Mouse (Mus musculus) liver, embryonic 13.5 days (tissue): ENCODE results near the gene Arhgap10. TPM values are rescaled to one million over a fixed set of nuclear protein-coding genes. Genes with fewer than 3 reads are reported as not detected.
A peak's percentile ranks its signal among the peaks of the same experiment; 100 is the strongest.

Source experiments
- ATAC-seq: fragments of 200-750 bp; cut with Nextera tagmentation; 2 replicates; pipeline ENCODE4 v1.8.0; 2017; ENCODE audit warnings: low read depth, mild to moderate bottlenecking, moderate number of reproducible peaks, moderate library complexity
- DNase-seq: peaks from one replicate; pipeline ENCODE4 v3.0.0; 2022
- H3K27ac ChIP-seq: fragments of 300-500 bp; sonication (generic); 2 replicates; pipeline ENCODE4 v1.5.1; 2015; ENCODE audit warnings: moderate library complexity, mild to moderate bottlenecking, inconsistent platforms
- H3K27me3 ChIP-seq: fragments of 300-500 bp; sonication (generic); 2 replicates; pipeline ENCODE4 v1.6.1; 2015; ENCODE audit warnings: mild to moderate bottlenecking, inconsistent platforms
- H3K36me3 ChIP-seq: fragments of 300-500 bp; sonication (generic); 2 replicates; pipeline ENCODE4 v1.6.1; 2015; ENCODE audit warnings: mild to moderate bottlenecking, inconsistent platforms
- H3K4me1 ChIP-seq: fragments of 300-500 bp; sonication (generic); replicated peaks from 2 replicates; pipeline ENCODE4 v1.6.1; 2015; ENCODE audit warnings: inconsistent platforms
- H3K4me2 ChIP-seq: fragments of 300-500 bp; sonication (generic); 2 replicates; pipeline ENCODE4 v1.6.1; 2015; ENCODE audit warnings: inconsistent platforms, mild to moderate bottlenecking, moderate library complexity
- H3K4me3 ChIP-seq: fragments of 300-500 bp; sonication (generic); replicated peaks from 2 replicates; pipeline ENCODE4 v1.5.1; 2015; ENCODE audit warnings: mild to moderate bottlenecking, inconsistent platforms
- H3K9ac ChIP-seq: fragments of 300-500 bp; sonication (generic); 2 replicates; pipeline ENCODE4 v1.6.1; 2015; ENCODE audit warnings: mild to moderate bottlenecking, inconsistent platforms
- H3K9me3 ChIP-seq: fragments of 300-500 bp; sonication (generic); replicated peaks from 2 replicates; pipeline ENCODE4 v1.6.1; 2016; ENCODE audit warnings: inconsistent platforms
- WGBS: fragments of 180-500 bp; shearing (Covaris S2); methylation state at CpG from one replicate; pipeline ENCODE4 v1.1.7; 2015; ENCODE audit not compliant: insufficient replicate concordance; 5-methylcytosine and 5-hydroxymethylcytosine counted together
- polyA plus RNA-seq: library from polyadenylated mRNA; unstranded; fragments of >200 nt; fragmentation: Nextera tagmentation; extraction: Ambion mirVana; gene quantifications from 2 replicates; pipeline ENCODE4 v1.2.1, GENCODE M21; 2015

Arhgap10 gene
- polyA plus RNA-seq, 1 experiment from 2014 or later: 7.9 TPM

GRCm38 (mm10) chr8:77458575-77458974, 59.2 kb downstream of the Arhgap10 start:
- H3K4me1 ChIP-seq: no peaks in the 10 kb centered on the region
- ATAC-seq: no peak
- H3K4me2 ChIP-seq: no peak overlapping the region
- no peak overlapping the region for H3K4me3 ChIP-seq
- H3K36me3 ChIP-seq: no peaks in the 10 kb centered on the region
- no peak overlapping the region for H3K27ac ChIP-seq
- H3K9me3 ChIP-seq: no peaks in the 10 kb centered on the region
- 71% methylated on average over 4 of the region's 4 CpGs for WGBS
- DNase-seq: no peak
- H3K9ac ChIP-seq: no peak overlapping the region
- no peaks in the 10 kb centered on the region for H3K27me3 ChIP-seq

- Histone ChIP-seq H3K4me2 (no peak overlapping the region), H3K27ac (no peak overlapping the region), H3K4me3 (no peak overlapping the region), H3K27me3 (no peaks in the 10 kb centered on the region), H3K9ac (no peak overlapping the region), H3K36me3 (no peaks in the 10 kb centered on the region), H3K4me1 (no peaks in the 10 kb centered on the region), H3K9me3 (no peaks in the 10 kb centered on the region)
- DNase-seq (no peak), ATAC-seq (no peak)
- 79% methylated on average over 6 of the region's 6 CpGs for WGBS
Measured at GRCm38 (mm10) chr8:77456263-77456662, 61.5 kb downstream of the Arhgap10 start.

- no peaks in the 10 kb centered on the region for H3K27me3 ChIP-seq
- H3K27ac ChIP-seq: no peak overlapping the region
- ATAC-seq (no peak), DNase-seq (no peak)
- H3K4me3 ChIP-seq: no peak overlapping the region
- WGBS: 71% methylated on average over 9 of the region's 9 CpGs
- H3K4me2 ChIP-seq: no peak overlapping the region
- 0 out of 2 replicates have a peak, but pooled peaks cover 3% of the 10 kb centered on the region for H3K4me1 ChIP-seq
- H3K36me3 ChIP-seq: peaks cover 16% of the 10 kb centered on the region
- H3K9ac ChIP-seq: no peak overlapping the region
- H3K9me3 ChIP-seq: no peaks in the 10 kb centered on the region
Measured at GRCm38 (mm10) chr8:77453836-77454235, 63.9 kb downstream of the Arhgap10 start.

GRCm38 (mm10) chr8:77451466-77452382, 66.0 kb downstream of the Arhgap10 start:
- no peaks in the 10 kb centered on the region for H3K27me3 ChIP-seq
- ATAC-seq: no peak
- H3K9ac ChIP-seq: no peak overlapping the region
- H3K4me1 ChIP-seq: 0 out of 2 replicates have a peak, but pooled peaks cover 3% of the 10 kb centered on the region
- WGBS: 69% methylated on average over 21 of the region's 21 CpGs
- H3K4me3 ChIP-seq: no peak overlapping the region
- H3K4me2 ChIP-seq: no peak overlapping the region
- no peak for DNase-seq
- no peaks in the 10 kb centered on the region for H3K9me3 ChIP-seq
- peaks cover 27% of the 10 kb centered on the region for H3K36me3 ChIP-seq
- no peak overlapping the region; the same call in 1 of the 2 replicates for H3K27ac ChIP-seq

GRCm38 (mm10) chr8:77451052-77451451, 66.7 kb downstream of the Arhgap10 start:
- ATAC-seq: no peak
- Histone ChIP-seq H3K9me3 (no peaks in the 10 kb centered on the region), H3K4me1 (0 out of 2 replicates have a peak, but pooled peaks cover 3% of the 10 kb centered on the region), H3K4me2 (no peak overlapping the region), H3K9ac (no peak overlapping the region), H3K27ac (no peak overlapping the region; the same call in 1 of the 2 replicates), H3K27me3 (no peaks in the 10 kb centered on the region), H3K4me3 (no peak overlapping the region), H3K36me3 (peaks cover 31% of the 10 kb centered on the region)
- WGBS: 75% methylated on average over 5 of the region's 5 CpGs
- no peak for DNase-seq

GRCm38 (mm10) chr8:77446294-77446693, 71.5 kb downstream of the Arhgap10 start:
- H3K27ac ChIP-seq: no peak overlapping the region
- no peaks in the 10 kb centered on the region for H3K9me3 ChIP-seq
- peaks cover 14% of the 10 kb centered on the region; the same call in 1 of the 2 replicates for H3K4me1 ChIP-seq
- DNase-seq: no peak
- WGBS: 83% methylated on average over 12 of the region's 12 CpGs
- H3K4me3 ChIP-seq: no peak overlapping the region
- no peak for ATAC-seq
- peaks cover 31% of the 10 kb centered on the region for H3K36me3 ChIP-seq
- no peak overlapping the region for H3K9ac ChIP-seq
- no peaks in the 10 kb centered on the region for H3K27me3 ChIP-seq
- no peak overlapping the region for H3K4me2 ChIP-seq

- no peak overlapping the region for H3K4me3 ChIP-seq
- H3K27me3 ChIP-seq: no peaks in the 10 kb centered on the region
- H3K9ac ChIP-seq: no peak overlapping the region
- no peak overlapping the region for H3K4me2 ChIP-seq
- no peak overlapping the region for H3K27ac ChIP-seq
- WGBS: 76% methylated on average over 3 of the region's 3 CpGs
- H3K9me3 ChIP-seq: no peaks in the 10 kb centered on the region
- ATAC-seq (no peak), DNase-seq (no peak)
- H3K4me1 ChIP-seq: peaks cover 16% of the 10 kb centered on the region; the same call in 1 of the 2 replicates
- peaks cover 29% of the 10 kb centered on the region for H3K36me3 ChIP-seq
Measured at GRCm38 (mm10) chr8:77445642-77446041, 72.1 kb downstream of the Arhgap10 start.

GRCm38 (mm10) chr8:77444166-77444870, 73.4 kb downstream of the Arhgap10 start:
- Histone ChIP-seq H3K4me3 (no peak overlapping the region), H3K9ac (no peak overlapping the region), H3K36me3 (peaks cover 16% of the 10 kb centered on the region; the same call in 1 of the 2 replicates), H3K27ac (no peak overlapping the region), H3K9me3 (no peaks in the 10 kb centered on the region), H3K4me2 (no peak overlapping the region), H3K4me1 (peaks cover 16% of the 10 kb centered on the region; the same call in 1 of the 2 replicates), H3K27me3 (no peaks in the 10 kb centered on the region)
- ATAC-seq (no peak), DNase-seq (no peak)
- 69% methylated on average over 10 of the region's 10 CpGs for WGBS

- H3K4me2 ChIP-seq: no peak overlapping the region
- WGBS: 37% methylated on average over 7 of the region's 7 CpGs
- H3K27ac ChIP-seq: no peak overlapping the region
- no peak overlapping the region for H3K9ac ChIP-seq
- H3K27me3 ChIP-seq: no peaks in the 10 kb centered on the region
- DNase-seq: no peak
- H3K9me3 ChIP-seq: no peaks in the 10 kb centered on the region
- ATAC-seq: no peak
- peaks cover 26% of the 10 kb centered on the region for H3K4me1 ChIP-seq
- H3K36me3 ChIP-seq: 0 out of 2 replicates have a peak, but pooled peaks cover 6% of the 10 kb centered on the region
- H3K4me3 ChIP-seq: no peak overlapping the region
Measured at GRCm38 (mm10) chr8:77442452-77442851, 75.3 kb downstream of the Arhgap10 start.

GRCm38 (mm10) chr8:77440913-77441312, 76.8 kb downstream of the Arhgap10 start:
- Histone ChIP-seq H3K9me3 (no peaks in the 10 kb centered on the region), H3K4me2 (no peak overlapping the region), H3K9ac (no peak overlapping the region), H3K27me3 (no peaks in the 10 kb centered on the region), H3K27ac (no peak overlapping the region), H3K36me3 (no peaks in the 10 kb centered on the region), H3K4me1 (peaks cover 29% of the 10 kb centered on the region), H3K4me3 (no peak overlapping the region)
- DNase-seq (no peak), ATAC-seq (0 out of 2 replicates have a peak, but pooled peaks have one; percentile 18)
- 41% methylated on average over 9 of the region's 9 CpGs for WGBS

GRCm38 (mm10) chr8:77440324-77440880, 77.4 kb downstream of the Arhgap10 start:
- H3K4me2 ChIP-seq: no peak overlapping the region
- no peak for DNase-seq
- ATAC-seq: no peak
- no peak overlapping the region for H3K27ac ChIP-seq
- no peaks in the 10 kb centered on the region for H3K9me3 ChIP-seq
- no peak overlapping the region for H3K4me3 ChIP-seq
- 70% methylated on average over 6 of the region's 6 CpGs for WGBS
- no peak overlapping the region for H3K9ac ChIP-seq
- H3K4me1 ChIP-seq: peaks cover 29% of the 10 kb centered on the region
- H3K36me3 ChIP-seq: no peaks in the 10 kb centered on the region
- H3K27me3 ChIP-seq: no peaks in the 10 kb centered on the region
